In genomic region chr2:27935441-27935840, GRCm38 (mm10) we compare ENCODE assay signal across 15 mouse cellular contexts. TPM values are rescaled to one million over a fixed set of nuclear protein-coding genes. Genes with fewer than 3 reads are reported as not detected.
DNase-seq lines count a peak whose midpoint lies in the region; ATAC-seq lines count a peak whose summit lies in the region.
"Had no signal": no experiment of that assay in that cellular context is flagged by ENCODE, and none has a peak within 500 bp of the region (broad histone marks: within the 10 kb centered on the region; RNA-seq: fewer than 3 reads in every experiment).

No protein-coding gene starts in this region.

- intact Hi-C loops in heart, postnatal 36 days (cut with DNase I): no loop called here

- H3K9ac ChIP-seq in heart, embryonic 12.5 days: no peak overlapping the region
- no peak overlapping the region for H3K9ac ChIP-seq in limb, embryonic 13.5 days
- H3K9ac ChIP-seq: neural tube, embryonic 15.5 days had no signal

- peaks cover 67% of the 10 kb centered on the region for H3K4me1 ChIP-seq in heart, embryonic 12.5 days (replicated peaks)
- H3K4me1 ChIP-seq in limb, embryonic 13.5 days: peaks cover 80% of the 10 kb centered on the region
- H3K4me1 ChIP-seq in forebrain, embryonic 10.5 days: peaks cover 38% of the 10 kb centered on the region

- no peak overlapping the region for H3K4me2 ChIP-seq in heart, embryonic 12.5 days
- H3K4me2 ChIP-seq in limb, embryonic 13.5 days (replicated peaks): no peak overlapping the region
- H3K4me2 ChIP-seq: neural tube, embryonic 15.5 days had no signal

- no peaks in the 10 kb centered on the region for H3K9me3 ChIP-seq in heart, embryonic 12.5 days (replicated peaks)
- no peaks in the 10 kb centered on the region for H3K9me3 ChIP-seq in limb, embryonic 13.5 days
- H3K9me3 ChIP-seq in forebrain, embryonic 10.5 days: no peaks in the 10 kb centered on the region
- H3K9me3 ChIP-seq: neural tube, embryonic 15.5 days had no signal

- peaks cover 5% of the 10 kb centered on the region for H3K36me3 ChIP-seq in heart, embryonic 12.5 days
- H3K36me3 ChIP-seq in limb, embryonic 13.5 days: peaks cover 62% of the 10 kb centered on the region
- no peaks in the 10 kb centered on the region for H3K36me3 ChIP-seq in forebrain, embryonic 10.5 days (replicated peaks)
- H3K36me3 ChIP-seq: neural tube, embryonic 15.5 days had no signal

- DNase-seq in heart, postnatal 36 days: no peak
- DNase-seq in 3T3-L1 (ENCODE audit: low read depth, low spot score): peak; percentile 45
- peak; percentile 57 for DNase-seq in adrenal gland, postnatal 25 days
- DNase-seq in forebrain, embryonic 10.5 days (ENCODE audit: extremely low spot score, low spot score): no peak
- no peak for DNase-seq in urinary bladder, postnatal 4 days (ENCODE audit: low spot score in 2 of 2)
- no peak for DNase-seq in kidney, postnatal 4 days
- DNase-seq: cerebellum, postnatal 10 days; kidney, postnatal 14 days; thymus, adult 2 months had no signal

- WGBS in heart, embryonic 12.5 days: 84% methylated on average over 2 of the region's 2 CpGs
- WGBS in limb, embryonic 13.5 days: 85% methylated on average over 2 of the region's 2 CpGs
- whole genome bisulfite sequencing in forebrain, embryonic 10.5 days: 96% methylated on average over 2 of the region's 2 CpGs

- H3K27ac ChIP-seq in heart, embryonic 12.5 days (ENCODE audit: poor library complexity, severe bottlenecking): peak overlapping the region; percentile 92
- H3K27ac ChIP-seq in limb, embryonic 13.5 days: peak overlapping the region; percentile 96
- H3K27ac ChIP-seq in forebrain, embryonic 10.5 days: no peak overlapping the region

- no peak overlapping the region for H3K4me3 ChIP-seq in heart, embryonic 12.5 days
- H3K4me3 ChIP-seq in limb, embryonic 13.5 days: no peak overlapping the region
- H3K4me3 ChIP-seq in forebrain, embryonic 10.5 days: no peak overlapping the region
- H3K4me3 ChIP-seq: neural tube, embryonic 15.5 days had no signal

- H3K27me3 ChIP-seq in heart, embryonic 12.5 days (replicated peaks): no peaks in the 10 kb centered on the region
- H3K27me3 ChIP-seq in limb, embryonic 13.5 days: no peaks in the 10 kb centered on the region
- no peaks in the 10 kb centered on the region for H3K27me3 ChIP-seq in forebrain, embryonic 10.5 days (ENCODE audit: poor library complexity, severe bottlenecking)

- no peak for ATAC-seq in heart, embryonic 12.5 days (ENCODE audit: insufficient number of reproducible peaks, low FRiP score)
- no peak for ATAC-seq in limb, embryonic 13.5 days (ENCODE audit: low FRiP score, low read depth)
- ATAC-seq: CD4-positive, CD25-positive, alpha-beta regulatory T cell, adult 4 months; forebrain, embryonic 14.5 days; inflammation-experienced regulatory T-cells, adult 6 months had no signal

RNA-seq across cellular contexts. Expression of gene Col5a1, which starts 49.2 kb away (rescaled TPM):
- 53.3 and 54.7 TPM in 2 replicates for polyA plus RNA-seq in heart, embryonic 12.5 days (2016; fragmentation: Nextera tagmentation; extraction: Ambion mirVana)
- 10 to 100 TPM; 35.8 to 42.4 TPM for total RNA-seq in heart, postnatal 36 days (2021)
- total RNA-seq in adrenal gland, postnatal 25 days (2021): 60.7 and 62.0 TPM in 2 replicates
- polyA plus RNA-seq in limb, embryonic 13.5 days (2015; fragmentation: Nextera tagmentation; extraction: Ambion mirVana): 128 and 133 TPM in 2 replicates
- 11.0 and 11.1 TPM in 2 replicates for polyA plus RNA-seq in forebrain, embryonic 10.5 days (2016; fragmentation: Nextera tagmentation; extraction: Ambion mirVana)
- polyA plus RNA-seq: CD4-positive, CD25-positive, alpha-beta regulatory T cell, adult 4 months; inflammation-experienced regulatory T-cells, adult 6 months had no signal

Comparison
In these comparisons a context has a peak if more than half of its experiments do, and no peak if none do; other contexts are left out.
1. DNase-seq: peak in 3T3-L1 (single experiment) and adrenal gland, postnatal 25 days (single experiment); none in heart, postnatal 36 days (0 of 2), forebrain, embryonic 10.5 days (single experiment), urinary bladder, postnatal 4 days (0 of 2) and kidney, postnatal 4 days (0 of 2).